Comparison of ENCODE assay signal across 33 mouse cellular contexts in the genomic region with DNA sequence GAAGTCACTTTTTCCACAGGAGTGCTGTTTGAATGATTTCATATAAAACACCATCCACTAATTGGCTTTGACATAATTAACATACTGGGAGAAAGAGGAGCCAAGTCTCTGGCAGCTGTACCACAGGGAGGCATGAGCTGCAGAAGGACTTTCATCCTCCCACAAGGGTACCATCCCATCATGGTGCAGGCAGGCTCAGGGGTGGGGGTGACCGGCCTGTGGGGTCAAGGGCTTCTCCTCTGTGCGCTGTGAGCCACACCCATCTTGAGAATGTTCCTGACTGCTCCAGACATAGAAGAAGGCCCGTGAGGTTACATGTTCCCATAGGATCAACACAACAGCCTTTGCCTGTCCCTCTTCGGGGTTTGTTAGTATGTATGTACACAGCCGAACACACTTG.
A peak's percentile ranks its signal among the peaks of the same experiment; 100 is the strongest.
DNase-seq lines count a peak whose midpoint lies in the region; ATAC-seq and TF ChIP-seq lines count a peak whose summit lies in the region.
"Had no signal": no experiment of that assay in that cellular context is flagged by ENCODE, and none has a peak within 500 bp of the region (broad histone marks: within the 10 kb centered on the region; RNA-seq: fewer than 3 reads in every experiment).

No protein-coding gene starts in this region.

- WGBS in forebrain, embryonic 12.5 days: 79% methylated on average over 5 of the region's 5 CpGs
- 85% methylated on average over 5 of the region's 5 CpGs for WGBS in forebrain, embryonic 10.5 days
- WGBS in hindbrain, postnatal 0 days: 66% methylated on average over 5 of the region's 5 CpGs
- 77% methylated on average over 5 of the region's 5 CpGs for WGBS in hindbrain, embryonic 13.5 days
- WGBS in neural tube, embryonic 14.5 days: 75% methylated on average over 5 of the region's 5 CpGs

- no peaks in the 10 kb centered on the region for H3K36me3 ChIP-seq in forebrain, embryonic 12.5 days (replicated peaks)
- H3K36me3 ChIP-seq in forebrain, embryonic 10.5 days (replicated peaks): no peaks in the 10 kb centered on the region
- H3K36me3 ChIP-seq in hindbrain, postnatal 0 days (ENCODE audit: insufficient read depth, low read length): no peaks in the 10 kb centered on the region
- no peaks in the 10 kb centered on the region for H3K36me3 ChIP-seq in hindbrain, embryonic 13.5 days
- H3K36me3 ChIP-seq in neural tube, embryonic 14.5 days (ENCODE audit: control insufficient read depth, insufficient read depth, low read length): no peaks in the 10 kb centered on the region
- H3K36me3 ChIP-seq: embryonic facial prominence, embryonic 15.5 days; heart, embryonic 13.5 days; hindbrain, embryonic 15.5 days; kidney, embryonic 15.5 days; limb, embryonic 10.5 days; limb, embryonic 15.5 days; liver, embryonic 13.5 days had no signal

- H3K27me3 ChIP-seq in forebrain, embryonic 12.5 days: no peaks in the 10 kb centered on the region
- H3K27me3 ChIP-seq in forebrain, embryonic 10.5 days (ENCODE audit: poor library complexity, severe bottlenecking): peaks cover 14% of the 10 kb centered on the region
- no peaks in the 10 kb centered on the region for H3K27me3 ChIP-seq in hindbrain, postnatal 0 days (ENCODE audit: insufficient read depth, low read length)
- H3K27me3 ChIP-seq in hindbrain, embryonic 13.5 days: no peaks in the 10 kb centered on the region
- no peaks in the 10 kb centered on the region for H3K27me3 ChIP-seq in neural tube, embryonic 14.5 days (ENCODE audit: control insufficient read depth, insufficient read depth, low read length)
- H3K27me3 ChIP-seq: embryonic facial prominence, embryonic 15.5 days; heart, embryonic 13.5 days; hindbrain, embryonic 15.5 days; kidney, embryonic 15.5 days; limb, embryonic 15.5 days; liver, embryonic 13.5 days had no signal

- H3K9ac ChIP-seq in forebrain, embryonic 12.5 days: no peak overlapping the region
- H3K9ac ChIP-seq in hindbrain, postnatal 0 days (replicated peaks; ENCODE audit: low read length): no peak overlapping the region
- H3K9ac ChIP-seq in hindbrain, embryonic 13.5 days: no peak overlapping the region
- H3K9ac ChIP-seq in neural tube, embryonic 14.5 days (replicated peaks; ENCODE audit: low read depth, low read length): no peak overlapping the region
- H3K9ac ChIP-seq: embryonic facial prominence, embryonic 15.5 days; heart, embryonic 13.5 days; hindbrain, embryonic 15.5 days; kidney, embryonic 15.5 days; limb, embryonic 15.5 days; liver, embryonic 13.5 days had no signal

- DNase-seq in forebrain, embryonic 10.5 days (ENCODE audit: extremely low spot score, low spot score): no peak
- peak; percentile 33 for DNase-seq in hindbrain, postnatal 0 days (ENCODE audit: low spot score)
- no peak for DNase-seq in neural tube, embryonic 10.5 days (ENCODE audit: extremely low spot score, low spot score)
- DNase-seq in brain, embryonic 14.5 days (ENCODE audit: low read depth): peak; percentile 77
- no peak for DNase-seq in layer of hippocampus, adult 18-20 months (ENCODE audit: low spot score in 2 of 2)
- DNase-seq: adrenal gland, postnatal 10 days; cerebellum, adult 11 months; cerebellum, adult 9-11 months; gastrocnemius, adult 2 months; gastrocnemius, postnatal 36 days; heart, adult 2 months; heart, postnatal 10 days; kidney, adult 18-20 months; kidney, postnatal 25 days; liver, embryonic 13.5 days; lung, adult 18-20 months; lung, postnatal 4 days; midbrain, embryonic 14.5 days; right cerebral cortex, postnatal 4 days; thymus, adult 18-20 months; thymus, postnatal 25 days had no signal

- TF ChIP-seq CTCF in hindbrain, postnatal 0 days (IDR thresholded peaks at IDR 0.05; ENCODE audit: low read depth): no peak
- TF ChIP-seq CTCF in brain, embryonic 14.5 days (IDR thresholded peaks at IDR 0.05; ENCODE audit: borderline replicate concordance, extremely low read depth, insufficient read depth, insufficient read length): no peak

- TF ChIP-seq POLR2A in brain, embryonic 14.5 days (IDR thresholded peaks at IDR 0.05; ENCODE audit: borderline replicate concordance, extremely low read depth, insufficient read depth, insufficient read length, poor library complexity, severe bottlenecking): no peak

- H3K9me3 ChIP-seq in forebrain, embryonic 12.5 days: no peaks in the 10 kb centered on the region
- no peaks in the 10 kb centered on the region for H3K9me3 ChIP-seq in forebrain, embryonic 10.5 days
- no peaks in the 10 kb centered on the region for H3K9me3 ChIP-seq in hindbrain, postnatal 0 days (ENCODE audit: low read length)
- no peaks in the 10 kb centered on the region for H3K9me3 ChIP-seq in hindbrain, embryonic 13.5 days
- no peaks in the 10 kb centered on the region for H3K9me3 ChIP-seq in neural tube, embryonic 14.5 days (ENCODE audit: control insufficient read depth, low read length)
- H3K9me3 ChIP-seq: embryonic facial prominence, embryonic 15.5 days; heart, embryonic 13.5 days; hindbrain, embryonic 15.5 days; kidney, embryonic 15.5 days; limb, embryonic 10.5 days; limb, embryonic 15.5 days; liver, embryonic 13.5 days had no signal

- H3K4me1 ChIP-seq in forebrain, embryonic 12.5 days: peaks cover 31% of the 10 kb centered on the region
- H3K4me1 ChIP-seq in forebrain, embryonic 10.5 days: peaks cover 36% of the 10 kb centered on the region
- peaks cover 9% of the 10 kb centered on the region; the same call in 1 of the 2 replicates for H3K4me1 ChIP-seq in hindbrain, postnatal 0 days (ENCODE audit: insufficient read depth, low read length)
- H3K4me1 ChIP-seq in hindbrain, embryonic 13.5 days (replicated peaks): peaks cover 29% of the 10 kb centered on the region
- peaks cover 9% of the 10 kb centered on the region; the same call in 1 of the 2 replicates for H3K4me1 ChIP-seq in neural tube, embryonic 14.5 days (ENCODE audit: control insufficient read depth, insufficient read depth, low read length)
- H3K4me1 ChIP-seq: kidney, embryonic 15.5 days; limb, embryonic 10.5 days; liver, embryonic 13.5 days had no signal

- ATAC-seq in forebrain, embryonic 12.5 days (ENCODE audit: low FRiP score): 0 out of 2 replicates have a peak, but pooled peaks have one; percentile 53
- ATAC-seq in hindbrain, postnatal 0 days: no peak
- ATAC-seq in hindbrain, embryonic 13.5 days (ENCODE audit: low FRiP score): no peak
- peak; percentile 34 for ATAC-seq in neural tube, embryonic 14.5 days (ENCODE audit: low read depth)
- ATAC-seq: lung, postnatal 0 days had no signal

- no peak overlapping the region for H3K4me2 ChIP-seq in forebrain, embryonic 12.5 days
- no peak overlapping the region for H3K4me2 ChIP-seq in hindbrain, postnatal 0 days (ENCODE audit: low read depth, low read length)
- no peak overlapping the region for H3K4me2 ChIP-seq in hindbrain, embryonic 13.5 days
- H3K4me2 ChIP-seq in neural tube, embryonic 14.5 days (ENCODE audit: low read depth, low read length): no peak overlapping the region
- H3K4me2 ChIP-seq: embryonic facial prominence, embryonic 15.5 days; heart, embryonic 13.5 days; kidney, embryonic 15.5 days; limb, embryonic 15.5 days; liver, embryonic 13.5 days had no signal

- 0 out of 2 replicates have a peak overlapping the region, but pooled peaks have one; percentile 10 for H3K27ac ChIP-seq in forebrain, embryonic 12.5 days
- H3K27ac ChIP-seq in forebrain, embryonic 10.5 days: no peak overlapping the region; the same call in 1 of the 2 replicates
- H3K27ac ChIP-seq in hindbrain, postnatal 0 days: no peak overlapping the region
- H3K27ac ChIP-seq in hindbrain, embryonic 13.5 days: no peak overlapping the region
- H3K27ac ChIP-seq in neural tube, embryonic 14.5 days (ENCODE audit: low read depth, low read length): no peak overlapping the region
- H3K27ac ChIP-seq: embryonic facial prominence, embryonic 15.5 days; gastrocnemius, adult 2 months; heart, adult 2 months; heart, embryonic 13.5 days; kidney, embryonic 15.5 days; layer of hippocampus, adult 2 months; limb, embryonic 10.5 days; limb, embryonic 15.5 days; liver, embryonic 13.5 days; stomach, postnatal 0 days had no signal

- H3K4me3 ChIP-seq in forebrain, embryonic 12.5 days (replicated peaks): no peak overlapping the region
- H3K4me3 ChIP-seq in forebrain, embryonic 10.5 days: no peak overlapping the region
- no peak overlapping the region for H3K4me3 ChIP-seq in hindbrain, postnatal 0 days (ENCODE audit: low read length)
- H3K4me3 ChIP-seq in hindbrain, embryonic 13.5 days: no peak overlapping the region
- H3K4me3 ChIP-seq in neural tube, embryonic 14.5 days (ENCODE audit: low read depth, low read length): no peak overlapping the region
- H3K4me3 ChIP-seq: embryonic facial prominence, embryonic 15.5 days; gastrocnemius, adult 2 months; heart, adult 2 months; heart, embryonic 13.5 days; hindbrain, embryonic 15.5 days; kidney, embryonic 15.5 days; layer of hippocampus, adult 2 months; limb, embryonic 10.5 days; limb, embryonic 15.5 days; liver, embryonic 13.5 days had no signal

Comparison
In these comparisons a context has a peak if more than half of its experiments do, and no peak if none do; other contexts are left out.
1. ATAC-seq: peak in forebrain, embryonic 12.5 days (single experiment) and neural tube, embryonic 14.5 days (single experiment); none in hindbrain, postnatal 0 days (single experiment) and hindbrain, embryonic 13.5 days (single experiment).
2. DNase-seq: peak in hindbrain, postnatal 0 days (single experiment) and brain, embryonic 14.5 days (single experiment); none in forebrain, embryonic 10.5 days (single experiment), neural tube, embryonic 10.5 days (single experiment) and layer of hippocampus, adult 18-20 months (0 of 2).